Mouse (Mus musculus): ENCODE measurements at regions not wholly inside any gene's neighbourhood (a gene's known extent, or its start where the extent isn't known, plus 50 kb on each side); places are given as distances from the start of the nearest gene placed in this dataset.

DNA sequence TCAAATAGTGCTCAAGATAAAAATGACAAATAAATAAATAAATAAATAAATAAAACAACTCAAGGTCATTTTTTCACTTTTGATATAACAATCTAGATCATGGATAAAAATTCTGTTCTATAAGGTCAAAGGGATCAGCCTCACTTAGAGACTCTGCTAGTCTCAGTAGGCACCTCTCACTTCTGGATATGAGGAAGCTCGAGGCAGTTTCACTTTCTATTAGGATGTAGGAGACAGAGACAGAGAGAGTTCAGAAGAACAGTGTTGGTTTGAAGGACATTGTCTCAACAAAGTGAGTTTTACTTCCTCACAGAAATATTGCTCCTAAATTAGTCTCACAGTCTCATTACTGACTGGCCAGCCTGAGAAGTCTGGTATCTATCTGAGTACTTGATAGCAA, 458.9 kb downstream of the Trib2 start:
- no peaks in the 10 kb centered on the region for H3K9me3 ChIP-seq (replicated peaks; ENCODE audit: low read length)
- no peaks in the 10 kb centered on the region for H3K27me3 ChIP-seq (ENCODE audit: insufficient read depth, low read length)
- no peak for ATAC-seq (replicated peaks; ENCODE audit: low FRiP score, low read depth)
- H3K36me3 ChIP-seq (ENCODE audit: insufficient read depth, low read length), result no peaks in the 10 kb centered on the region
- WGBS, result 80% methylated on average over 1 of the region's 1 CpGs
- no peak overlapping the region for H3K9ac ChIP-seq (ENCODE audit: low read depth, low read length)
- TF ChIP-seq CTCF (IDR thresholded peaks at IDR 0.05; ENCODE audit: low read depth), result no peak
- DNase-seq (ENCODE audit: low spot score), result no peak
- H3K4me3 ChIP-seq (replicated peaks; ENCODE audit: low read depth, low read length), result no peak overlapping the region
- H3K27ac ChIP-seq, result no peak overlapping the region
- H3K4me1 ChIP-seq (replicated peaks; ENCODE audit: insufficient read depth, low read length), result no peaks in the 10 kb centered on the region
- no peak overlapping the region for H3K4me2 ChIP-seq (ENCODE audit: low read length)

DNA sequence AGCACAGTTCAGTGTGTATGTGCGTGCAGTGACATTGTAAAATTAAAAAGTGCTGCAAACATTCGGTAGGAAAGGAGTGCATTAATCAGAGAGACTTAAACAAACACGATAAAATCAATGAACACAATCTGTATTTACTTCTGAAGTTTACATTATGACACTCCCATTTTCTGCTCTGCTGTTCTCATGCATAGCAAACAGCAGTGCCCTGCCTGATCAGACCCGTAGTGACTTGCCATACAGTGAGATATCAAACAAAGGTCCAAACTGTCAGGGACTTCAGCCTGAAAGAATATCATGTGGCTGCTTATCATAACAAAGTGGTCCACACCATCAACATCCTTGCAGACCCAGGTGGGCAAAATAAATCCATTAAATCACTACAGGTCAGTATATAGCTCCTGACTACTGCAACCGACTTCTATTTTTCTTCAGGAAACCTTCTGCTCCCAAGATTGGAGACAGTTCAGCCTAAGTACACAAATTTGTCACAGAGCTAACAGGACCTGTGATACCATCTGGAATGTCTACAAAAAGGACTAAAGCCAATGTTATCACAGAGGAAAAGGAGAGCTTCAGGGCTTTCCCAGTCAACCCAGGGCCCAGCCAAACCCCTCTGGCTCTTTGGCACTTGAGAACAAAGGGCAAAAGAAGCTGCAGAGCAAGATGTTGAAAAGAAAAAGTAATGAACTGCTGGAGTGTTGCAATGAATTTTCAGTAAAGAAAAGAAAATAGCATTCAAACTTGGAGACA, 495.8 kb downstream of the Trib2 start:
- no peaks in the 10 kb centered on the region for H3K4me1 ChIP-seq (replicated peaks; ENCODE audit: insufficient read depth, low read length)
- no peaks in the 10 kb centered on the region for H3K36me3 ChIP-seq (ENCODE audit: insufficient read depth, low read length)
- no peak for ATAC-seq (replicated peaks; ENCODE audit: low FRiP score, low read depth)
- TF ChIP-seq CTCF (IDR thresholded peaks at IDR 0.05; ENCODE audit: low read depth), result no peak
- WGBS, result 48% methylated on average over 5 of the region's 5 CpGs
- no peak overlapping the region for H3K9ac ChIP-seq (ENCODE audit: low read depth, low read length)
- H3K4me3 ChIP-seq (replicated peaks; ENCODE audit: low read depth, low read length), result no peak overlapping the region
- H3K9me3 ChIP-seq (replicated peaks; ENCODE audit: low read length), result no peaks in the 10 kb centered on the region
- H3K4me2 ChIP-seq (ENCODE audit: low read length), result no peak overlapping the region
- H3K27me3 ChIP-seq (ENCODE audit: insufficient read depth, low read length), result no peaks in the 10 kb centered on the region
- H3K27ac ChIP-seq, result no peak overlapping the region
- no peak for DNase-seq (ENCODE audit: low spot score)

DNA sequence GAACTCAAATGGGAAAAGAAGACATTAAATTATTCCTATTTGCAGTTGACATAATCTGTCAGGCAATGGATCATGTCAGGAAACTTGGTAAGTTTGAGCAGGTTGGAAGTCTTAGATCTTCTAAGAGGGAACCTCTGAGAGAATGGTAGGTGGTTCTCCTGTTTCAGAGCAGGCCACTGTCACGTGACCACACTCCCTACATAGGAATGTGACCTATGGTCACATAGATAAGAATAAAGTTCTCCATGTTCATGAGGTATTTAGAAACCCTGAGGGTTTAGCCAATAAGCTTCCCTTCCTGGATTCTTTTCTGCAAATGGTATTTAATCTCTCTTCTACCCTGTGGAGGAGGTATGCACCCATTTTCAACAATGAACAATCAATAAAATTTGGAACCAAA, 497.1 kb downstream of the Trib2 start:
- H3K4me3 ChIP-seq (replicated peaks; ENCODE audit: low read depth, low read length), result no peak overlapping the region
- no peak overlapping the region for H3K27ac ChIP-seq
- H3K4me2 ChIP-seq (ENCODE audit: low read length), result no peak overlapping the region
- DNase-seq (ENCODE audit: low spot score) (no peak), ATAC-seq (replicated peaks; ENCODE audit: low FRiP score, low read depth) (no peak)
- no peak for TF ChIP-seq CTCF (IDR thresholded peaks at IDR 0.05; ENCODE audit: low read depth)
- H3K9me3 ChIP-seq (replicated peaks; ENCODE audit: low read length), result no peaks in the 10 kb centered on the region
- no peak overlapping the region for H3K9ac ChIP-seq (ENCODE audit: low read depth, low read length)
- H3K4me1 ChIP-seq (replicated peaks; ENCODE audit: insufficient read depth, low read length), result no peaks in the 10 kb centered on the region
- WGBS, result 42% methylated on average over 1 of the region's 1 CpGs
- no peaks in the 10 kb centered on the region for H3K27me3 ChIP-seq (ENCODE audit: insufficient read depth, low read length)
- no peaks in the 10 kb centered on the region for H3K36me3 ChIP-seq (ENCODE audit: insufficient read depth, low read length)

DNA sequence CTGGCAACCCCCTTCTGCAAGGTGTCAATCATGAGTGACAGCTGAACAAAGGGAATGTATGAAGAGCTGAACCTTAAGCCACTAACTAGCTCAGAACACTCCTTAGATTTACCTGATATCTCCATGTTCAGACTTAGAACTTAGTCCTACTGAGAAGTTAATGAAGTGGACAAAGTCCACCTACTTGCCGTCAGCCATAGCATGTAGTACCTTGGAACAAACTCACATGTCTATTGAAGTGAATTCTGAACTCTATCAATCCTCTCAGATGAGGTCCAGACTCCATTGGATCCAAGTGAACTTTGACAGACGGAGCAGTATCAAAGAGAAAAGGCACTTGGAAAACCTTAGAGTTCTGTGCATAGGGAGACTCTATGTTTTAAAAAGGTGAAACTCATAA, 521.8 kb downstream of the Trib2 start:
- no peaks in the 10 kb centered on the region for H3K4me1 ChIP-seq (replicated peaks; ENCODE audit: insufficient read depth, low read length)
- TF ChIP-seq CTCF (IDR thresholded peaks at IDR 0.05; ENCODE audit: low read depth), result no peak
- ATAC-seq (replicated peaks; ENCODE audit: low FRiP score, low read depth) (no peak), DNase-seq (ENCODE audit: low spot score) (no peak)
- H3K9ac ChIP-seq (ENCODE audit: low read depth, low read length), result no peak overlapping the region
- no peaks in the 10 kb centered on the region for H3K9me3 ChIP-seq (replicated peaks; ENCODE audit: low read length)
- H3K27me3 ChIP-seq (ENCODE audit: insufficient read depth, low read length), result no peaks in the 10 kb centered on the region
- no peak overlapping the region for H3K4me3 ChIP-seq (replicated peaks; ENCODE audit: low read depth, low read length)
- no peak overlapping the region for H3K27ac ChIP-seq
- no peaks in the 10 kb centered on the region for H3K36me3 ChIP-seq (ENCODE audit: insufficient read depth, low read length)
- WGBS, result 88% methylated on average over 2 of the region's 2 CpGs
- H3K4me2 ChIP-seq (ENCODE audit: low read length), result no peak overlapping the region

DNA sequence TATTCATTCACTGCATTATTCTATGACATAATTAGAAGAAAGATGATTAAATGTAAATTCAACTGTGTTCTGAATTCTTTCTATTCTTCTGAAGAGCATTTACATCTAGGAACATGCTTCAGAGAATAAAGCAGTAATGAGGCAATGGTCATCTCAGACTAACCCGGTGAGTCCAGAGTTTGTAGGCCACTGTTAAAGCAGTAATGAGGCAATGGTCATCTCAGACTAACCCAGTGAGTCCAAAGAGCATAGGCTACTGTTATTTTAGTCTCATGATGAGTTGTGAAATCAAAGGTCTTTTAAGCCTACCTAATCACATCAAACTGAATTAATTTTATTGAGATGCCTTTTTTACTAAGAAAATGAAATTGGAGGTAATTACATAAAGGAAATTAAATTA, 554.6 kb downstream of the Trib2 start:
- DNase-seq (ENCODE audit: low spot score), result no peak

DNA sequence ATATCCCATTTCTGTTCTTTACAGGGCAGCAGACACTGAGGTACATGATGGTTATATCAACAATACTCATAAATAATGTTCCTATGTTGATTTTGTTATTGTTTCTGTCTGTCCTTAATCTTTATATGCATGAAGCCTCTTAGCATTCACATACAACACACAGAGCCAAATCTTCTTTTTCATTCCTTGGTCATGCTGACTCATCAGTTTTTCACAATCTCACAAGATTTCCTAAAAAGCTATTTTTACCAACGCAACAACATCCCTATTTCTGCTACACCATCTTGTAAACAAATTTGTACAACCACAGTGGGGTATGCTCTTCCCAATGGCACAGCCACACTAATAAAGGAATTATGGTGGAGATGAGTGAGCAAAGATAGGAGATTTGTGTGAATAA, 555.1 kb downstream of the Trib2 start:
- ATAC-seq (replicated peaks; ENCODE audit: low FRiP score, low read depth) (no peak), DNase-seq (ENCODE audit: low spot score) (no peak)
- H3K9me3 ChIP-seq (replicated peaks; ENCODE audit: low read length), result no peaks in the 10 kb centered on the region
- no peak overlapping the region for H3K4me3 ChIP-seq (replicated peaks; ENCODE audit: low read depth, low read length)
- TF ChIP-seq CTCF (IDR thresholded peaks at IDR 0.05; ENCODE audit: low read depth), result no peak
- H3K9ac ChIP-seq (ENCODE audit: low read depth, low read length), result no peak overlapping the region
- WGBS, result 74% methylated on average over 1 of the region's 1 CpGs
- no peaks in the 10 kb centered on the region for H3K27me3 ChIP-seq (ENCODE audit: insufficient read depth, low read length)
- no peaks in the 10 kb centered on the region for H3K36me3 ChIP-seq (ENCODE audit: insufficient read depth, low read length)
- H3K4me2 ChIP-seq (ENCODE audit: low read length), result no peak overlapping the region
- H3K27ac ChIP-seq, result no peak overlapping the region
- H3K4me1 ChIP-seq (replicated peaks; ENCODE audit: insufficient read depth, low read length), result no peaks in the 10 kb centered on the region

More for the DNA sequence above, 554.6 kb downstream of the Trib2 start:
- H3K36me3 ChIP-seq (ENCODE audit: insufficient read depth, low read length), result no peaks in the 10 kb centered on the region
- H3K9me3 ChIP-seq (replicated peaks; ENCODE audit: low read length), result no peaks in the 10 kb centered on the region
- WGBS, result 95% methylated on average over 1 of the region's 1 CpGs
- TF ChIP-seq CTCF (IDR thresholded peaks at IDR 0.05; ENCODE audit: low read depth), result no peak
- H3K27me3 ChIP-seq (ENCODE audit: insufficient read depth, low read length), result no peaks in the 10 kb centered on the region
- no peak for ATAC-seq (replicated peaks; ENCODE audit: low FRiP score, low read depth)
- no peak overlapping the region for H3K4me3 ChIP-seq (replicated peaks; ENCODE audit: low read depth, low read length)
- H3K9ac ChIP-seq (ENCODE audit: low read depth, low read length), result no peak overlapping the region
- H3K4me2 ChIP-seq (ENCODE audit: low read length), result no peak overlapping the region
- H3K27ac ChIP-seq, result no peak overlapping the region
- H3K4me1 ChIP-seq (replicated peaks; ENCODE audit: insufficient read depth, low read length), result no peaks in the 10 kb centered on the region

DNA sequence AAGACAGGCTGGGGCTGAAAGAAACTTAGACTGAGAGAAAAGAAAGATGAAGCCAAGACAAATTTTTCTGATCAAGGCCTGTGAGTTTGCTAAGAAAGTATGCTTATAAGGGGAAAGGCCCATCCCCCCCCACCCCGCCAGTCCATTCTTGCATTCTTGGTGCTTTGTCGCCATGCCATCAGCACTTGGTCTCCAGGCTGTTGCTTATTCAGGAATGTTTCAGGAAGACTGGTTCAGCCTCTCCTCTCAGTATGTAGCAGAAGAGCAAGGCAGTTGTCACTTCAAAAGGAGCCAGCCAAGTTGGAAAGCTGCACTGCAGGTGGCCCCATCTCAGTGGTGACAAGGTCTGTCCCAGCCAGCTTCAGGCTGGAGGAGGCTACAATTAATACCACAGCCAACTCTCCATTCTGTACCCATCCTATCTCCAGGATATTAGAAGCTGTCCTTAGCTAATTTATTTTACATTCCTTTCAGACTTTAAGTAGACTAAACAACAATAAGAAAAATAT, 555.8 kb downstream of the Trib2 start:
- no peaks in the 10 kb centered on the region for H3K9me3 ChIP-seq (replicated peaks; ENCODE audit: low read length)
- WGBS, result 88% methylated on average over 2 of the region's 2 CpGs

More for the DNA sequence above, 555.8 kb downstream of the Trib2 start:
- no peak overlapping the region for H3K4me3 ChIP-seq (replicated peaks; ENCODE audit: low read depth, low read length)
- H3K27me3 ChIP-seq (ENCODE audit: insufficient read depth, low read length), result no peaks in the 10 kb centered on the region
- no peaks in the 10 kb centered on the region for H3K36me3 ChIP-seq (ENCODE audit: insufficient read depth, low read length)
- ATAC-seq (replicated peaks; ENCODE audit: low FRiP score, low read depth), result no peak
- H3K9ac ChIP-seq (ENCODE audit: low read depth, low read length), result no peak overlapping the region
- no peak for DNase-seq (ENCODE audit: low spot score)
- H3K4me1 ChIP-seq (replicated peaks; ENCODE audit: insufficient read depth, low read length), result no peaks in the 10 kb centered on the region
- no peak overlapping the region for H3K4me2 ChIP-seq (ENCODE audit: low read length)
- no peak overlapping the region for H3K27ac ChIP-seq
- no peak for TF ChIP-seq CTCF (IDR thresholded peaks at IDR 0.05; ENCODE audit: low read depth)

All from kidney, postnatal 0 days (tissue).